In the genomic region with DNA sequence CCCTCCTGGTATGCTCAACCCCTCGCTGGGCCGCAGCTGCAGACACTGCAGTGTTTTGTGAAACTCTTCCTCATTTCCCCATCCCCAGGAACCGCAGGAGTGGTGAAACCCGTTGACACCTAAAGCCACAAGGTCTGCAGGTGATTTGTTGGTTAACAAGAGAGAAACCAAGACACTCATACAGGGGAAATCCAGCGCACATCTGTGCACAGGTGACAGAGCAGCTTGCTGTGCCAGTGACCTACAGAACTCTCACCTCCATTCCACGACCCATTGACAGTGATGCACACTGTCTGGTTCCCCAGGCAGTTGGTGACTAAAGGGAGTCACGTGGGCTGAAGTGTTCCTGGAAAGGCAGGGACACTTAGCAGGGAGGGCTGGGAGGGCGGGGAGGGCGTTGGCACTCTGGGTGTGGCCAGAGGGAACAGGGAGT, we compare ENCODE assay signal across 14 mouse cellular contexts. TPM values are rescaled to one million over a fixed set of nuclear protein-coding genes. Genes with fewer than 3 reads are reported as not detected.
DNase-seq lines count a peak whose midpoint lies in the region; ATAC-seq and TF ChIP-seq lines count a peak whose summit lies in the region.
"Had no signal": no experiment of that assay in that cellular context is flagged by ENCODE, and none has a peak within 500 bp of the region (broad histone marks: within the 10 kb centered on the region; RNA-seq: fewer than 3 reads in every experiment).

No protein-coding gene starts in this region.

- no peak overlapping the region for H3K9ac ChIP-seq in heart, embryonic 15.5 days

- H3K79me2 ChIP-seq in myocyte (ENCODE audit: control insufficient read depth, insufficient read depth): no peaks in the 10 kb centered on the region

- H3K4me1 ChIP-seq in heart, embryonic 15.5 days (replicated peaks): 0 out of 2 replicates have a peak, but pooled peaks cover 3% of the 10 kb centered on the region

- no peak for TF ChIP-seq POLR2A in myocyte (IDR thresholded peaks at IDR 0.05; ENCODE audit: insufficient read length, low read depth)

- TF ChIP-seq CTCF in left cerebral cortex, adult 2 months (IDR thresholded peaks at IDR 0.05): no peak

- intact Hi-C loops in heart, postnatal 36 days (cut with DNase I): no loop called here
- intact Hi-C loops in left cerebral cortex, adult 2 months (cut with DNase I): no loop called here

- peak overlapping the region; percentile 9; the same call in 1 of the 2 replicates for H3K27ac ChIP-seq in heart, embryonic 15.5 days
- H3K27ac ChIP-seq in left cerebral cortex, adult 2 months: no peak overlapping the region
- H3K27ac ChIP-seq: gastrocnemius, adult 2 months had no signal

- H3K27me3 ChIP-seq in heart, embryonic 15.5 days: no peaks in the 10 kb centered on the region
- no peaks in the 10 kb centered on the region for H3K27me3 ChIP-seq in myocyte (ENCODE audit: control insufficient read depth, insufficient read depth, insufficient read length)

- no peaks in the 10 kb centered on the region for H3K9me3 ChIP-seq in heart, embryonic 15.5 days (replicated peaks)

- no peak for ATAC-seq in heart, embryonic 15.5 days (replicated peaks; ENCODE audit: insufficient number of reproducible peaks, insufficient read depth, low FRiP score, low read depth)
- ATAC-seq in CD4-positive, CD25-positive, alpha-beta regulatory T cell, adult 4 months: peak; percentile 42
- ATAC-seq in granulocyte monocyte progenitor cell, adult 5-6 weeks (replicated peaks; ENCODE audit: poor library complexity, severe bottlenecking): peak; percentile 57

- WGBS in heart, embryonic 15.5 days: 50% methylated on average over 9 of the region's 9 CpGs

- no peak for DNase-seq in heart, postnatal 36 days
- no peak for DNase-seq in urinary bladder, postnatal 36 days (ENCODE audit: low spot score in 2 of 2)
- no peak for DNase-seq in left cerebral cortex, adult 2 months (ENCODE audit: extremely low spot score in 1 of 2, low spot score in 2 of 2)
- no peak for DNase-seq in cerebellum, postnatal 36 days
- DNase-seq: cerebellum, postnatal 25 days; gastrocnemius, adult 2 months; kidney, adult 2 months; lung, adult 18-20 months; right cerebral cortex, postnatal 14 days had no signal

- no peak overlapping the region for H3K4me2 ChIP-seq in heart, embryonic 15.5 days
- peak overlapping the region; percentile 9 for H3K4me2 ChIP-seq in myocyte (ENCODE audit: low read depth)

- no peak overlapping the region for H3ac ChIP-seq in myocyte (ENCODE audit: control insufficient read depth, insufficient read length)

- H3K36me3 ChIP-seq in heart, embryonic 15.5 days: no peaks in the 10 kb centered on the region
- no peaks in the 10 kb centered on the region for H3K36me3 ChIP-seq in myocyte (ENCODE audit: control insufficient read depth, insufficient read depth)

- no peak overlapping the region for H3K4me3 ChIP-seq in heart, embryonic 15.5 days
- H3K4me3 ChIP-seq in myocyte: no peak overlapping the region
- H3K4me3 ChIP-seq in left cerebral cortex, adult 2 months: no peak overlapping the region
- H3K4me3 ChIP-seq: erythroblast, embryonic 14.5 days; gastrocnemius, adult 2 months had no signal

TF ChIP-seq in myocyte, 11 proteins besides CTCF, POLR2A, EP300 and RAD21:
- TF ChIP-seq REST (IDR thresholded peaks at IDR 0.05; ENCODE audit: insufficient read depth, insufficient read length): no peak
- peak; percentile 78 for TF ChIP-seq USF1 (IDR thresholded peaks at IDR 0.05; ENCODE audit: low read depth)

RNA-seq across cellular contexts. Expression of a gene that starts 1.5 kb away (rescaled TPM):
- polyA plus RNA-seq in heart, embryonic 15.5 days (2015; fragmentation: Nextera tagmentation; extraction: Ambion mirVana): not detected in 2 replicates
- total RNA-seq in heart, postnatal 36 days (2021): not detected
- polyA plus RNA-seq in CD4-positive, CD25-positive, alpha-beta regulatory T cell, adult 4 months (2017; shearing (Covaris generic)): under 1 TPM; 0.35 to 0.56 TPM
- total RNA-seq in granulocyte monocyte progenitor cell, adult 5-6 weeks (2014; fragmentation: Nextera tagmentation): not detected in 2 replicates
- total RNA-seq in granulocyte monocyte progenitor cell, adult 5-6 weeks (2017): not detected in 2 replicates
- 0.32 TPM for polyA plus RNA-seq in myocyte (2012; fragmentation: generic; extraction: Trizol)
- under 1 TPM in 1 of 2 experiments, not detected in 1; 0.77 TPM for total RNA-seq in left cerebral cortex, adult 2 months (2021)
- total RNA-seq: gastrocnemius, adult 2 months had no signal
- polyA plus RNA-seq: erythroblast, embryonic 14.5 days had no signal

RNA-seq across cellular contexts. Expression of a gene that starts 11.7 kb away (rescaled TPM):
- polyA plus RNA-seq in heart, embryonic 15.5 days (2015; fragmentation: Nextera tagmentation; extraction: Ambion mirVana): 8.2 and 9.9 TPM in 2 replicates
- 1 to 10 TPM; 1.9 to 3.3 TPM for total RNA-seq in heart, postnatal 36 days (2021)
- 1 to 10 TPM in 1 of 2 experiments, under 1 TPM in 1; 0.66 to 5.8 TPM for polyA plus RNA-seq in CD4-positive, CD25-positive, alpha-beta regulatory T cell, adult 4 months (2017; shearing (Covaris generic))
- 19.0 and 20.5 TPM in 2 replicates for total RNA-seq in granulocyte monocyte progenitor cell, adult 5-6 weeks (2014; fragmentation: Nextera tagmentation)
- total RNA-seq in granulocyte monocyte progenitor cell, adult 5-6 weeks (2017): 23.9 and 26.2 TPM in 2 replicates
- 32.5 TPM for polyA plus RNA-seq in myocyte (2012; fragmentation: generic; extraction: Trizol)
- 1 to 10 TPM; 1.0 to 1.1 TPM for total RNA-seq in left cerebral cortex, adult 2 months (2021)

RNA-seq across cellular contexts. Expression of a gene that starts 31.2 kb away (rescaled TPM):
- 1.3 and 2.0 TPM in 2 replicates for polyA plus RNA-seq in heart, embryonic 15.5 days (2015; fragmentation: Nextera tagmentation; extraction: Ambion mirVana)
- total RNA-seq in heart, postnatal 36 days (2021): 10 to 100 TPM; 13.1 to 13.6 TPM
- not detected for polyA plus RNA-seq in CD4-positive, CD25-positive, alpha-beta regulatory T cell, adult 4 months (2017; shearing (Covaris generic))
- total RNA-seq in granulocyte monocyte progenitor cell, adult 5-6 weeks (2014; fragmentation: Nextera tagmentation): not detected in 2 replicates
- total RNA-seq in granulocyte monocyte progenitor cell, adult 5-6 weeks (2017): not detected in 2 replicates
- polyA plus RNA-seq in myocyte (2012; fragmentation: generic; extraction: Trizol): 54.4 TPM
- total RNA-seq in left cerebral cortex, adult 2 months (2021): 100 to 1,000 TPM; 213 to 219 TPM

RNA-seq across cellular contexts. Expression of a gene that starts 51.2 kb away (rescaled TPM):
- 17.1 and 23.8 TPM in 2 replicates for polyA plus RNA-seq in heart, embryonic 15.5 days (2015; fragmentation: Nextera tagmentation; extraction: Ambion mirVana)
- 1 to 10 TPM; 7.1 to 9.6 TPM for total RNA-seq in heart, postnatal 36 days (2021)
- polyA plus RNA-seq in CD4-positive, CD25-positive, alpha-beta regulatory T cell, adult 4 months (2017; shearing (Covaris generic)): 10 to 100 TPM; 27.9 to 29.4 TPM
- total RNA-seq in granulocyte monocyte progenitor cell, adult 5-6 weeks (2014; fragmentation: Nextera tagmentation): 21.6 and 29.5 TPM in 2 replicates
- total RNA-seq in granulocyte monocyte progenitor cell, adult 5-6 weeks (2017): 19.5 and 21.8 TPM in 2 replicates
- polyA plus RNA-seq in myocyte (2012; fragmentation: generic; extraction: Trizol): 17.4 TPM
- total RNA-seq in left cerebral cortex, adult 2 months (2021): 10 to 100 TPM; 43.7 to 47.5 TPM

RNA-seq across cellular contexts. Expression of a gene that starts 56.2 kb away (rescaled TPM):
- polyA plus RNA-seq in heart, embryonic 15.5 days (2015; fragmentation: Nextera tagmentation; extraction: Ambion mirVana): 37.5 and 40.8 TPM in 2 replicates
- 10 to 100 TPM; 11.5 to 13.8 TPM for total RNA-seq in heart, postnatal 36 days (2021)
- polyA plus RNA-seq in CD4-positive, CD25-positive, alpha-beta regulatory T cell, adult 4 months (2017; shearing (Covaris generic)): under 1 TPM in 1 of 2 experiments, not detected in 1; 0.56 TPM
- 1.5 and 4.0 TPM in 2 replicates for total RNA-seq in granulocyte monocyte progenitor cell, adult 5-6 weeks (2014; fragmentation: Nextera tagmentation)
- 2.2 and 2.7 TPM in 2 replicates for total RNA-seq in granulocyte monocyte progenitor cell, adult 5-6 weeks (2017)
- 30.0 TPM for polyA plus RNA-seq in myocyte (2012; fragmentation: generic; extraction: Trizol)
- total RNA-seq in left cerebral cortex, adult 2 months (2021): 10 to 100 TPM; 45.9 to 46.0 TPM

Comparison
In these comparisons a context has a peak if more than half of its experiments do, and no peak if none do; other contexts are left out.
1. RNA of a gene that starts 11.7 kb away (total RNA-seq): 19.0 to 26.2 TPM in granulocyte monocyte progenitor cell, adult 5-6 weeks; 1.9 to 3.3 TPM in heart, postnatal 36 days and 1.0 to 1.1 TPM in left cerebral cortex, adult 2 months; every median in the first group is over 4 times any median in the second.
2. RNA of a gene that starts 31.2 kb away (total RNA-seq): 213 to 219 TPM in left cerebral cortex, adult 2 months; 13.1 to 13.6 TPM in heart, postnatal 36 days and not detected in granulocyte monocyte progenitor cell, adult 5-6 weeks; every median in the first group is over 10 times any median in the second.